Mouse (Mus musculus): ENCODE results near the gene Phactr3.
"Not testable (repeated sequence)": the region's sequence is repeated elsewhere in the genome, so short reads cannot be mapped to it uniquely, and the experiment has no call there.

The Phactr3 gene

DNA sequence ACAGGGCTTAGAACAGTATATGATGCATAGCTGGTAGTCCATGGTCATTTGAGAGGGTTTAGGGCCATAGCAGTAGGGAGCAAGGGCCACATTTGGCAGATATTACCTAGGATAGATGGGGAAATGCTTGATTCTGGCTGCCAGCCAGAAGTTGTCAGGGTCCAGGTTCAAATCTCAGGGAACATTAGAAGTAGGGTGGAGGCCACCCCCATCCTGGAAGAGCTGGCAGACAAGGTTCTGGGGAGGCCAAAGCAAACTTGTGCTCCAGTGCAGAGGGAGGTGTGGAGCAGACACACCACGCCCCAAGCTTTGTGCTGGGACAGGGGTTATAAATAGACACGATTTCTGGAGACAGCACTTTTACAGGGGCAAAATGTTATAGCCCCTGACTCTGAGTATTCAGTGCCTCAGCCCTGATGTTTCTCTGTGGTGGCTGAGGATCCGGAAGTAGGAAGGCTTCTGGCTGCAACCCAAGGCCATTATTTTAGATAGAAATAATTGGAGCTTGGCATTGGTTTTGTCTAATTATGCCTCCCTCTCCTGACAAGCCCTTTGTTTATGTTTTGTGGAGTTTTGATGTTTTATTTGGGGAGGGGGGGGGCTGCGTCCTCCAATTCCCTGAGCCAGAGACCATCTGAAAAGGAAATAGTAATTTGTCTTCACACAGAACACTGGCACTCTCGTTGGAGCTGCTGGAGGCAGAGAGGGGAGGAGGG lies 208.1 kb downstream of the Phactr3 start:
- no peak for DNase-seq (ENCODE audit: low spot score in 2 of 2)

DNA sequence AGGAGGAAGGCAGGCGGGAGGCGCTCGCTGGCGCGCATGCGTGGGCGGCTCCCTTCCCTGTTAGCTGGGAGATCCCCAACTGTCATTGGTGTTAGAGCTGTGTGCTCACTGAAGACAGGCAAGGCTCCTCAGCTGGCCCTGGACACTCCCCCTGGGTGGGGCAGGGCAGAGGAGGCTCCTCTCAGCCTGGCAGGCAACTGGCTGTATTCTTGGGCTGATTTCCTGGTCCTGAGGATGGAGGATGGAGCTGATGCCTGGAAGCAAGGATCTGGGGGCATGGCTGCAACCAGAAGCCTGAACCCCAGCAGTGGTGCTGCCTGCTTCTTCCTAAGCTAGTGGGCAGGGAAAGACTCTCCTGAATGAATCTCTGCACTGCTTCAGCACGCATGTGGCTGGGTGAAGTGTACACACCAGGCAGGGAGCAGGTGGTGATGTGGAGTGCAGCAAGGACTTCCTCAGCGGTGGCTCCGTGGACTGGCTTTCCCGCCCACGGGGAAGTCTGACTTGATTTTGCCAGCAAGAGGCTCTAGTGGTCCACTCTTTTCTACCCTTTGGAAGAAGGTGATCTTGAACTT lies 208.8 kb downstream of the Phactr3 start:
- DNase-seq (ENCODE audit: low spot score in 2 of 2), result peak; percentile 81 to 84

DNA sequence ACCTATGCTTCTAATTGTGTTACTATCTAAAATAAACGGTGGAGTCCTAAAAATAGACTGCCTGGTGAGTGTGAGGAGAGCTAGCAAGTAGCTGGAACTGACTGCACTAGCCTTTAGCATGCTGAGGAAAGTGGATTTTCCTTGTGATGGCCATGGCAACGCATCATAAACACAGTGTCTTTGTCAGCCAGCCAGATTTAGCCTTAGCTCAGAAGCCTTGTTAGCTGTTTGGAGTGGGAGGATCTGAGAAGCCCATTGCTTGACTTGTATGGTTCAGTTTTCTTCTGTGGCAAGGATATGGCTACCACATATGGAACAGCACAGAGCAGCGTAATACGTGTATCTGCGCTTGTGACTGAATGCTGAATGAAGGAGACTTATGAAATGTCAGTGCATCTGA lies 210.8 kb downstream of the Phactr3 start:
- peak; percentile 60 to 68 for DNase-seq (ENCODE audit: low spot score in 2 of 2)

DNA sequence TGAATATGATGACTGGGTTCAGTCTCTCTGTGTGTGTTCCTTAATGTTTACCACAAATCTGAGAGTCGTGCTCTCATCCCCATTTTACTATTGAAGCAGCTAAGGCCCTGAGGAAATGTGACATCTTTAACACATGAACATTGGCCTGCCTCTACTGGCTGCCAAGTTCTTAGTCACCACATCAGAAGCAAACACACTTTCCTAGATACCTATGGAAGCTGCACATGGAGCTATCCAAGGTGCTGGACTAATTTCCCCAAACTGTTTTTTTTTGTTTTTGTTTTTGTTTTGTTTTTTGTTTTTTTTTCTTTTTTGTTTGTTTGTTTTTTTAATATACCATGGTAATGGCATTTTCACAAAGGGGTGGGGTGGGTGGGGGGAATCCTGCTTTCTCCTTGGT lies 211.2 kb downstream of the Phactr3 start:
- DNase-seq (ENCODE audit: low spot score in 2 of 2), result no peak

DNA sequence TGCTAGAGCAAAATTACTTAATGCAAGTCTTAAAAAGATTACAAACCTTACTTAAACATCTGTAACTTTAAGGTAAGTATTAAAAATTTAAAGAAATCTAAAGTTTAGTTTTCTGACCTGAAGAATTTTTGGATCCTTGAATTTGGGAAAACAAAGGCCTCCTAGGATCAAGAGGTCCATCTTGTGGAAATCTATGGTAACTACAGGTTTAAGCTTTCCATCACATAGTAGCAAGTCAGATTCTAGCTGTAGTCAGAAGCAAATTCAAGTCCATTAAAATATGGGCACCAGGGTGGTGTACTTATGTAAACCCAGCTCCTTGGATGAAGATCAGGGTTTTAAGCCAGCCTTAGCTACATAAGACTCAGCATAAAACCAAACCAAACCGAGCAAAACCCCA lies 219.1 kb downstream of the Phactr3 start:
- no peak for DNase-seq (ENCODE audit: low spot score in 2 of 2)

DNA sequence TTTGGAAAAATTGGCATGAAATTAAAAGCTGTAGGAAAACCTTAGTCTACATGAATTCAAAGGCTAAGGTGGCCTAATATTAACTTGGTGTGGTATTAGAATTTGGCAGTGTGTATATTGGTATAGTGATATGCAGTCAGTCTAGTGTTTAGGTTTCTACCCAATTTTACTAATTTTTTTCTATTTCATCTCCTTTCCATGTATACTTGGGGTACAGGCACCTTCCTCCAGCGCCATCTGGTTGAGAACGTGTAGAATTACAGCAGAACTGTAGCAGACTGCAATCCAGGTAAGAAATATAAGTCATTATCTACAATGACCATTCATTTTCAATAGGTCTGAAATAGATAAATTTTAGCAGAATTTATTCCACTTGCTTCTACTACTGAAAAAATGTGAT lies 220.3 kb downstream of the Phactr3 start:
- no peak for DNase-seq (ENCODE audit: low spot score in 2 of 2)

DNA sequence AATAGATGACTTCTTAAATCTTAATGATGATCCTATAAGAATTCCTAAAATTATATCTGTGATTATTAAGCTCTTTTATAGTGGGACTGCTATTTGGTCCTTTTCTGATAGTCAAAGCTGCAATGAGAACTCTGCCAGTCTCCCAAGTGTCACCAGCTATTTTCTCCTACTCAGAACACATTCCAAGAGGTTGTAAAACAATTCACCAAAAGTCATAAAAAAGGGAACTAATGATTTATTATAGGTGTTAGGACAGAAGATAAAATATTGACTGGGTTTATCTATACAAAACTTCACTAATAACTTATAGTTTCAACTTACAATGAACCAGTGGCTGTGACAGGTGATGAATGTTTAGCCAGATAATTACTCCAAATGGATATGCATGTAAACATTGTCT lies 223.3 kb downstream of the Phactr3 start:
- not testable (repeated sequence) for DNase-seq (ENCODE audit: low spot score in 2 of 2)

DNA sequence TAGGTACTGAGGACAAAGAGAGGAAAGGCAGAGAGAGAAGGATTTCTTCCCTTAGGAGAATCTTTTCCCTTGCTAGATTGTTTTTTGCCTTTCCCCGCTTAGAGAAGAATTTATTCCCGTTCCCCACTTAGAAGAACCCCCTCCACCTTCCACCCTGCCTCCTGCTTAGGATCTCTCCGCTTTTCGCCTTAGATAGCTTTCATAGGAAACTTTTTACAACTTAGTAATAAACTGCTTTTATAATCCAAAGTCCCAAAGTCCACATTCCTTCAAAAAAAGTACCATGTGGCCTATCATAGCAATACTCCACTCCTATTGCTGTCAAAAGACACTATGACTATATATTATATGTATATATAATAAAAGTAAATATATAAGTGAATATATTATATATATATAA lies 223.8 kb downstream of the Phactr3 start:
- DNase-seq (ENCODE audit: low spot score in 2 of 2), result no peak

Data from right cerebral cortex, adult 2 months (tissue).